Mouse (Mus musculus) kidney, postnatal 25 days (tissue): Measurements from ENCODE around the gene Tmem222.
A peak's percentile ranks its signal among the peaks of the same experiment; 100 is the strongest.

Experiments used
- DNase-seq, 2 experiments: peaks; one replicate each; pipeline ENCODE4 v3.0.0; 2021; ENCODE audit warnings: mixed read lengths in 2 of 2

Tmem222 gene

DNA sequence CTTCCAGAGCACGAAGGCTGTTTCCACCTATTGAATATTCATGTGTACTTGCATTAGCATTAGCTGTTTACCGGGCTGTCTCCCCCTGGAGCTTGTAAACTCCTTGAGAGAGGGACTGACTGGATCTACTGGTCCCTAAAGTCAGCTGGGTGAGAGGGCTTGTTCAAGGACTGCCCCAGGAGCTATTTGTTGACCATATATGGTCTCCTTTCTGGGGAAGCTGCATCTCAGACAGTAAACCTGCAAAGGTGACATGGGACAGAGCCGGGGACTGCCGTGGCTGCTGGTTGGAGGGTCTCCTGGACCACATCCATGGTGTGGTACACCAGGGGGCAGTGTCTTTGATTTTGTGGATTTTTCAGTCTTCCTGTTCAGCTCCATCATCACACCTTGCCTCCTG, 5.1 kb upstream of the Tmem222 start:
- DNase-seq: no peak

DNA sequence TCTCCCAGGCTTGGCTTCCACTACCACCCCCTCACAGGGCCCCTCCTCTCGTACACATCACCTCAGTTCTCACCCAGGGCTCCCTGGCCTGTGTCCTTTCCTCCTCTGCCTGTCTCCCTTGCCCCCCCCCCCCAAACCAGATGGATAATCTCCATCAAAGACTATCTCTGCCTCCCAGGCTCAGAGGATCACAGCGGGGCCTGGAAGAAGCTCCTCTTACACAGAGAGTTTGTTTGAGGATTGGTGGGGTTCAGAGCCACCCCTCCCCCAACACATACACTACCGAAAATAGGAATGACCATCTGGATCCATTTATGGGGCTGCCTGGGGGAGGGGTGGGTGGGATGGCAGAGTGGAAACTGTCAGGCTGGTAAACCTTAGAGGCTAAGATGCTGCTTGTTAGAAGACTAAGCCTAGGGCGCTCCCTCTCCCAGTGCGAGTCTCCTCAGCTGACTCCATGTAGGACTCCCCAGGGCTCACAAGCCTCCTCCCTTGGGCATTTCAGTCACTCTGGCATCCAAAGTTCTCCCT, 4.4 kb upstream of the Tmem222 start:
- DNase-seq: no peak

DNA sequence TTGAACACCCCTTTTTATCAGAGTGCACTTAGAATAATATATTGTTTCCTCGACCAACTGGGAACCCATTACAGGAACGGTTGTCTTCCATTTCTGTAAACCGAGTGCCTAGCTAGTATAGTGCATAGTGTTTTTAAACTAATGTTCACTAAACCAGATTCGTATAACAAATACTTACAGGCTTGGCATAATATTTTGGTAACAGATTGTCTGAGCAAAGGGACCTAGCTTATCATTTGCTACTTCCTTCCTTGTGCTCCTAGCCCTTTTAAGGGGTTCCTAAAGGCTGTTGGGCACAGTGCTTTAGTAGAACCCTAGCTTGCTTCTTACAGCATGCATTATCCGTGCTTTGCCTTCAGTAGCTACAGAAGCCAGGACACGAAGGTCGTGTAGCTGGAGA, 3.9 kb upstream of the Tmem222 start:
- no peak for DNase-seq

DNA sequence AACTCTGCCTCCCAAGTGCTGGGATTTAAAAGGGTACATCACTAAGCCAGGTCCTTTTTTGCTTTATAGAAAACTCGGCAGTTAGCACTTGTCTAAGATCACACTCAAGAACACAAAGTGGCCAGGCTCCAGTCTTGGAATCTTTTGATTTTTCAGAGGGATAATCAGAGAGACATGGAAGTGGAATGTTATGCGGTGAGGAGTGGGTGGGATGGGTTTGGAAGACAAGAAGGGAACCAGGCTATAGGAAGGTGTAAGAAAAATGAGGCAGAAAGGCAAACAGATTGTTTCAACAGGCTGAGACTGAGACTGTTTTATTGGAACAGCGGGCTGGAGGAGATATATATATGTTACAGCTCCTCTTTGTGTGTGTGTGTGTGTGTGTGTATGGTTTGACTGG, 890 bp upstream of the Tmem222 start:
- DNase-seq: no peak

DNA sequence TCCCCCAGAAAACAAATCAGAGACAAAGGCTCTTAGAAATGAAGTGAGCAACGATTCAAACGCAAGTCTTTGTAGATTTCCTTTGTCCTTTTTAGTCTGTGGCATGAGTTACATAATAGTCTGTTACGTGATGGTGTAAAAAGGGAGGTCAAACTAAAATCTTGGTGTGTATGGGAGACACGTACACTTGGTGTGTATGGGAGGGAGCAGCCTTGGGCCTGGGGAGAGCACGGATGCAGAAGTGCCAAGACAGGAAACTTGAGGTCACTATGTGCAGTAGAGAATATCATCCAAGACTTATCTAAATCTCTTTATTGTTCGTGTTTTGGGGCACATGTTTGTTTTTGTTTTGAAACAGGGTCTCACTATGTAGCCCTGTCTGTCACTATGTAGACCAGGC, 475 bp upstream of the Tmem222 start:
- DNase-seq: no peak

DNA sequence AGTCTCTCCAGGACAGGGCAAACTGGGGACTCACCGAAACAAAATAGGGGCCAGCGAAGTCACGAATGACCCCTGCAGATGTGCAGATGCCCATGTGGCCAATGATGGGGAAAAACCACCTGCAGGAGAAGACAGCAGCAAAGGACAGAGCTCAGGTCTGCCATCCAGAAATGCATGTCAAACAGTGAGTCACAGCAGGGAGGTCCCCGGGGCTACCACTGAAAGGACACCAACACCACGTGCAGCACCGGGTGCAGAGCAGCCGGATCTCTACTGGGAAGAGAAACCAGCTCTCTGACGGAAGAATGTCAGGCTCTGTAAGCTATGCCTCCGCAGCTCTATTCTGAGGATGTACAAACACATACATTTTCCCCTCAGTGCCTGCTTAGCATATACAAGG, 6.7 kb downstream of the Tmem222 start:
- no peak for DNase-seq

DNA sequence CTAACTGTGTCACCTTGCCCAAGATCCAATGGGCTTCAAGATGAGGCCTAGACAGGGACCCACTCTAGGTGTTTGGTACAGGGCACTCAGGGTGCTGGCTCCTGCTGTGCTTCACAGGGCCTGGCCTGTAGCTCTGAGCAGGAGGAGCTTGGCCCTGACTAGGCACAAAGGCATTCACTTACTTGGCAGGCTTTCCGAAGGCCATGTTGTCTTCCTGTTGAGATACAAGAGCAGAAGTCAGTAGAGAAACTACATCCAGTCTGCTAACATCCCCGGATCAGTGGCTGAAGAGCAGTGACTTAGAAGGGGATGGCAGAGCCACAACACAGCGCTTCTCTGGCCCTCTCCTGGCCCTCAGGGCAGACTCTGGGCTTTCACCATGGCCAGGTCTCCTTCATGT, 8.0 kb downstream of the Tmem222 start:
- DNase-seq: peak in 1 of 2 experiments; percentile 30

DNA sequence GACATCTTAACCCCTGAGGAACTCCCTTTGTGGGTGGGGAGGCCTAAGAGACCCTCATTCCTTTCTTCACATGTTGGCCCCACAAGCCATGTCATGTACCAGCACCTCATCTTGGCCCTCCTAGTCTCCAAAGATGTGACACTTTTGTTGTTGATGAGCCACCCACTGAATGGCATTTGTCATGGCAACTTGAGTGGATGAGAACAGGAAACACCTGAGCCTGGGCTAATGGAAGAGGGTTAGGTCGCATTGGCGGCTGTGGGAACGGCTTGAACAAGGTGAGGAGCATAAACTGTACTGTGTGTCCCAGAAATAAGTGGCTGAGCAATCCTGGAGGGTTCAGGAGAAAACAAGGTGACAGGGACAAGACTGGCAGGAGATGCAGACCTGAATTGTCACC, 8.7 kb downstream of the Tmem222 start:
- no peak for DNase-seq

DNA sequence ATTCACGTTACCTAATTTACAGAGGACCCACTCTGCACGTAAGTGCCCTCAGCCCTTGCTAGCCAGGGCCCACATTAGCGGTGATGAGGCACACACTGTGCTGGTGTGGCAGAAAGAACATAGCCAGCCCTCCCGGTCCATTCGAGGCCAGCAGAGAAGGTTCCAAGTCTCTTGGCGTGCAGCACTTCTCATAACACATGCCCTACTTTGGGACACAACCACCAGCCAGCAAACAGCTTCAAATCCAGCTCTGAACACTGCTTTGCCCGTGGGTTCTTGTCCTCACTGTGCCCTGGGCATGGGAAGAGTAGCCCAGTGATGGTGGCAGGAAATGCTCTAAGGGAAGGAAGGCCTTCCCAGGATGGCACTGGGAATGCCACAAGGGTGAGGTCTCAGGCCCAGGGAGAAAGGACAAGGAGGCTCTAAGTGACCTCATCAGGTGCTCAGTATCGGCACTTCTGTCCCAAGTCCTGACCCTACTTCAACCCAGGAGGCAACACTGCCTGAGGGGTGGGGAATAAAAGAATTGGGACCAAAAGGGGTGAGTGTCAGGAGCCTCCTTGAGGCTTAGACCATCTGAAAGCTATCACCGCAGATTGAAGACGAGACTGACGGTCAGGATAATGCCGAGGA, 11.2 kb downstream of the Tmem222 start:
- no peak for DNase-seq

DNA sequence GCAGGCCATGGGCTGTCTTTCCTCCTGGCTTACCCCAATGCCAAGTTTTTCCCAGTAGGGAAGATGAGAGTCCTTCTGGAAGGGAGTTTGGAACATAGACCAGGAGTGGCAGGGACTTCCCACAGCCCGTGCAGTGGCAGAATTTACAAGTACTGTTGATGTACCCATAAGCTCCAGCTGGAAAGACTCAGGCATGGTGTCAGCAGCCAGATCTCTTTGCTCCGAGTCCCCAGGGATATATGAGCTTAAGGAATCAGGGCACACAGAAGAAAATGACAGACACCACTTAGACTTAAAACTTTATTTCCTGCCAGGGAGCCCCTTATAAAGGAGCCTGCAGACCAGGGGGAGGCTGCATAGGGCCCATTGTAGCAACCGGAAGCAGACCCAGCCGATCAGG, 11.8 kb downstream of the Tmem222 start:
- DNase-seq: peak in 1 of 2 experiments; percentile 20

DNA sequence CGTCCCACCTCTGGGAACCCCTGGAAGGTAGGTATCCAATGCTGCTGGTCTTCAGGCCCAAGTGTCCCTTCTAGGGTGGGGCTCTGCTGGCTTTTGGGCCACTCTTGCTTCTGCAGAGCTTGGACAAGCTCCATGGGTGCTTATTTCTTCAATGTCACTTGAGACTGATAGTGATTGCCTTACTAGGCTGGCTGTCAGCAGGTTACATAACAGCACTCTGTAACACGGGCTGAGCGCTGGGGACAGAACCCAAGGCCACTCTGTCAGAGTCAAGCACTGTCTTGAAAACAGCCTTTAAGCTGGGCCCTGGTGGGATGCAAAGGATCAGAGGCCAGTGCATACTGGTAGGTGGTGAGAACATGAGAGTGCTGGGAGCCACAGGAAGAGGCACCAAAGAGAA, 12.3 kb downstream of the Tmem222 start:
- DNase-seq: no peak

DNA sequence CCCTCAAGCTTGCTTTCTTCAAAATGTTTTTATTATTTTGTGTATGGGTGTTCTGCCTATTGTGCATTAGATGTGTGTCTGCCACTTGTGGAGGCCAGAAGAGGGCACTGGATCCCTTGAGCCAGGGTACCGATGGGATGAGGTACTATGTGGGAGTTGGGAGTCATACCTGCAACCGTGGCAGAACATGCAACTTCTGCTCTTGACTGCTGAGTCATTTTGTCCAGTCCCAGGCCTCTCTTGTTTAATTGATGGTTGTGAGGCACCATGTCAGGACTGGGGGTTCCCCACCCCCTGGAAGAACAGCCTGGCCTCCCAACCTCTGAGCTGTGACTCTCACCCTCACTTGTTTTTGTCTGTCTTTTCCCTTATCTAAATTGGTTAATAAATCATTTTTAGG, 13.0 kb downstream of the Tmem222 start:
- peak in 1 of 2 experiments; percentile 21 for DNase-seq

DNA sequence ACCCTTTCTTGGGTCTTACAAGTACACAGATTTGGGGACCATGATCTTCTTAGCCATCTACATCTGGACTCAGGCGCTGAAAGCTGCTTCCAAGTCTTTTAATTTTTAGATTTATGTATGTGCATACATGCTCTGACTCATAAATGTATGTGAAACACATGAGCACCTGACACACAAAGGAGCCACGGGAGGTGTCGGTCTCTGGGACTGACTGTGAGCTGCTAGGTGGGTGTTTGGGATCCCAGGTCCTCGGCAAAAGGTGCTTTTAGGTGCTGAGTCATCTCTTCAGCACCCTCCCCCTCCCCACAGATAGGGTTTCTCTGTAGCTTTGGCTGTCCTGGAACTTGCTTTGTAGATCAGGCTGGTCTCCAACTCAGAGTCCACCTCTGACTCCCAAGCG, 13.8 kb downstream of the Tmem222 start:
- DNase-seq: no peak

DNA sequence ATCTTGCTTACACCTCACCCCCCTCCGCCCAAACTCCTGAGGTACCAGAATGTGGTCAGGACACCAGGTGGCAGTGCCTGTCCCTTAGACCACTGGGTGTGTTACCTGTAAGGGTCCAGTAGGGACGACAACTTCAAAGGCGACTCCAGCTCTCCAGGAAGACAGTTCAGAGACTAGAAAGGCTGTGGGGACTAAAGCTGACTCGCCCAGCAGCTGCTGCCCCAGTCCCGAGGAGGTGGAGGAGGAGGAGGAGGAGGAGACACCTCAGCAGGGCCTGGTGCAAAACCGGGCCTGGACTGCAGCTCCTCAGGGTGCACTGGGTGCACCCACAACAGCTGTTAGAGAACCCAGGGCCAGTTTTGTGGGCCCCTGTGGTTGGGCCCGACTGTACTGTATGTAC, 14.7 kb downstream of the Tmem222 start, which contains the start of gene Sytl1:
Sytl1 (minus strand) TSS at position 232 of the 400 bp plus-strand sequence.
- DNase-seq: peak in 1 of 2 experiments; percentile 32

DNA sequence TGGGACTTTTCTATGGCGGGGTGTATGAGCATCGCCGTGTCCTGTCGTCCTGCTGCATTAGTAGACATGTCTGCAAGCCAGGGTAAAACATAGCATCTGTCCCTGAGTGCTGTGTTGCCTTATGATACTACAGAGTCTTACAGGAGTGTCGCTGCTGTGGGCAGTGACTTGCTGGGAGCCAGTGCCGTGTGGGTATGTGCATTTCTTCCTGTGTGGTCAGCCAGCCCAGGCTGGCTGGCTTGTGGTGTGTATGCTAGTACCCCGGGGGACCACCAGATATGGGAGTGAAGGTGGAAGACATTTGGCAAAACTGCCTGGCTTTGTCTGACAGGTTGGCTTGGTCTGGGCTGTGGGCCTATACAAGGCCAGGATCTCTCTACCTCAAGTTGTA, 15.2 kb downstream of the Tmem222 start:
- no peak for DNase-seq

DNA sequence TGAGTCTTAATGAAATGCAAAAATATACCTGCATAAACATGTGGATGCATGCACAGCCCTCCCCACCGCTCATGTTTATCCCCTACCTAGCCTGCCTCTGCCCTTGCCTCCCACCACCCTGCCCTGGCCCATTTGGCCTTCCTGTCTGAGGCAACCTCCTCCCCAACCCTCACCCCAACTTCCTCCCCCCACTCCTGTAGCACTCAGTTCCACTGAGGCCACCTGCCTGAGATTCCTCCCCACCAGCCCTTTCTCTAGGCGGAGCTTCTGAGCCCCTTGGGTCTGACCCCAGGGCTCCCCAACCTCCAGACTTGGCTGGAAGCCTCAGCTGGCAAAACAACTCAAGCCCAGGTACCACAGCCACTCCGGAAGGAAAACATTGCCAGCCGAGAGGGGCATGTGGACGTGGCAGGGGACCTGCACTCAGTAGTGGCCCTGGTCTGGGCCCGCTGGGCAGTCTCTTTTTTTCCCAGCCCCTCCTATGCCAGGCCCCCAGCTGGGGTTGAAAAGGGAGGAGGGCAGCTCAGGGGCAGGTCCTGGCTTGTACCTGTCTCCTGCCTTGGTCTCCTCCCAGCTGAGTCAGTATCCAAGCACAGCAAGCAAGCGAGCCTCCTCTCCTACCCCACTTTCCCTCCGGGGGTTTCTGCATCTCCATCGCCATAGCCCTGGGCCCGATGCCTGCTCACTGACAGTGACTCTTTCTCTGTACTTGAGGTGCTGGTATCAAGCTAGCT, 15.8 kb downstream of the Tmem222 start:
- DNase-seq: no peak

DNA sequence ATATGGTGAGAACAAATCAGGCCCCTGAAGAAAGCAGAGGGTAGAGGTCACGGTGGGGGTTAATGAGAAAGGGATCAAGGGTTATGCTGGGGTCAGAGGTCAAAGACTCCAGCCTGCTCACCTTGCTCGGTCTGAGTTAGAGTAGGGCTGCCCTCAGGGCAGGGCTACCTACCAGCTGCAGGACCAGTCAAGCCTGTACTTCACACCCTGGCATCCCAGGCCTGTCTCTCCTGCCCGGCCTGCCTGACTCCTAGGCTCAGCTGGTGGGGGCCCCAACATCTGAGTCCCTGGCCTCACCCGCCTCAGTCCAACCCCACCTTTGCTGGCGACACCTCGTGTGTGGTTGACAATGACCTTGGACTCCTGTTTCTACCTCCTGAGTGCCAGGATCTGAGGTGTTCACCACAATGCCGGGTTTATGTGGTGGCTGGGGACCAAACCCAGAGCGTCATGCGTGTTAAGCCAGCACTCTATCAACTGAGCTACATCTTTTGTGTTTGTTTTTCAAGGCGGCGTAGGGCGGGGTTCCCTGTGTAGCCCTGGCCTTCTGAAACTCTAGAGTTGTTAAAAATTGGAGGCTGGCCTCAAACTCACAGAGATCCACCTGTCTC, 19.7 kb downstream of the Tmem222 start:
- DNase-seq: no peak

DNA sequence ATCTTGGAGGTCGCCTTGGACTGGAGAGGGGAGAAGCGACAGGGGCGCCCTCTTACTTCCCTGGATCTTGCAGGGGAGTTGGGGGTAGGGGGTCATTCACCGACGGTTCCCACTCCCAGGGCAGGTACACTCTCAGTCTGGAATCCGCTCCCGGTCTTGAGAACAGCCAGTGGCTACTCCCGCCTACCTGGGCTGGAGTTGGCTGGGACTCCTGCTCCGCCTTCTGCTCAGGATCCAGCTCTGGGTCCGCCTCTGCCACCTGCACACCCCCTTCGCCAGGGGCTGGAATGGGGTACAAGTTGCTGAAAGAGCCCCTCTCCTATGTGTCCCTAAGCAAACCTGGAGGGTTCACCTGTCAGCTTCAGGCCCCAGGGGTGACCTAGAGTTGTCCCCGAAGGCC, 20.4 kb downstream of the Tmem222 start:
- DNase-seq: peak; percentile 64 to 82

DNA sequence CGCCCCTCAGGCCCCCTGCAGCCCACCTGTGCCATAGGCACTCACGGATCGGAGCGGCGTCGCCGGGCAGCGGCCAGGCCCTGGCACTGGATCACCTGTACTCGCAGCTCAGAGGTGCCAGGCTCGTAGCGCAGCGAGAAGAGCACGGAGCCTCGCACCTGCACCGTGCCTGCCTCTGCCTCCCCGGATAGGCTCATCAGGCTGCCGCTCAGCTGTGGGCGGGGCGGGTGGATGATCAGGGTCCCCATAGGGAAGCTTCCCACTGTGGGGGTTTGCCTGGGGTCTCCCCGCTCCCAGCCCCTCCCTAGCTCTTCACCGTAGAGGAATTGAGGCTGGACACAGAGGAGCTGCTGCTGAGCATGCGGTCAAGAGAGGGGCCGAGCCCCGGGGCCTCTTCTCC, 20.8 kb downstream of the Tmem222 start:
- peak; percentile 19 to 67 for DNase-seq

DNA sequence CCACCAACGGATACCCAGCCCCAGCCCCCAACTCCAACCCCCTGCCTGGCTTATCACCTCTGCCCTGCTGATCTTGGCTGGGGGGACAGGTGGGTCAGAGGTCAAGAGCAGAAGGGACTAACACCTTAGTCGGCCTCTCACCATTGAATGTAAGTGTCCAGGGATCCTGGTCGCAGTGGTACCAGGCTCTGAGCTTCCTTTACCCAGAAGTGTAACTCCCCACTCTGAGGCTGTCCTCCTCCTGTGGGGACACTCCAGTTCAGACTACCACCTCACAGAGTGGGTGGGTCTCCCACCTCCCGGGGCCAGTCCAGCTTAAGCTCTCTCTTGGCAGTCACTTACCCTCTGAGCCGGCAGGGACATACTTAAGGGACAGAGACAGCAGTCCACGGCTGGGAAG, 22.2 kb downstream of the Tmem222 start:
- no peak for DNase-seq

DNA sequence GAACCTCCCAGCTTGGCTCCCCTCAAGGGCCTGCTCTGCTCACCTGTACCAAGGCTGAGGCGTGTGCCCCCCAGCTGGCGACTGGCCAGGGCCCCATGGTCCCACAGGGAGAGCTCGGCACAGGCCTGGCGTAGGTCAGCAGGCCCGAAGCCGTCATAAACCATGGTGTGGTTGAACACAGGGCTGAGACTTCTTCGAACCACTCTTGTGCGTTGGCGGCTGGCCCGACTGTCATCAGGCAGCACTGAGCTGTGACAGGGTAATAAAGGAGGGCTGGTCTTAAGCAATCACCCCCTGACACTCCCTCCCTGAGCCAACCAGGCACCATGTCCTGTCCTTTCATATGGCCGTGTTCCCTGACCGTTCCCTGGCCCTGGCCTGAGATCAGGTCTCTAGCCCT, 24.2 kb downstream of the Tmem222 start:
- no peak for DNase-seq

DNA sequence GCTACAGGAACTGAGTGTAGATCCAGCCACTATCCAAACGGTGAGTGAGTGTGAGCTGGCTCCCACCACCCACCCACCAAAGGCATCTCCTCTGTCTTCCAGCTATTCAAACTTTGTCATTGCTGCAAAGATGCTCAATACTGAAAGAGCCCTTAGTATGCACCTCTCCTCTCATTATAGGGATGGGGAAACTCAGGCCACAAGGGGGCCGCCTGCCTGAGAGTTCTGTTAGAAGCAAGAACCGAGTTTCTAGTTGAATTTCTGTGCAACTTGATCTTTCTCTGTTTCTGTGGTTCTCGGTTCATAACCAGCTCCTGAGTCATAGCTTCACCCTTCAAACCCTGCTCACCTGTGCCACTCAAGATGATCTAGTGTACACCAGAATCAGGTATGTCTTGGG, 25.5 kb downstream of the Tmem222 start:
- DNase-seq: no peak

DNA sequence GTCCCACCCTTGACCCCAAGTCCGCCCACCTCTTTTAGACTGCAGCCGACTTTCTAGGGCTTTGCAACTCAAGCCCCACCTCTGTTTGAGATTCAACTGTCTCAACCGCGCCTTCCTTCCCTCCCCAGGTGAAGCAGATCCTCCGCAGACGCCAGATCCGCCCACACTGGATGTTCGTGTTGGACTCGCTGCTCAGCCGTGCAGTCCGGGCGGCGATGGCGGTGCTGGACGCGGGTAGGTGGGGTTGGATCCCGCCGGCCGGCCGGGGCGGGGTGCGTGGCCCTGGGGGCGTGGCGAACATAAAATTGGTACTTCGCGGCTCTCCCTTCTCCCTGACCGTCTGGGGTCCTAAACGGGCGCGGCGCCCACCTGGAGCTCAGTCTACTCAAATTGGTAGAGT, 26.4 kb downstream of the Tmem222 start:
- peak; percentile 21 to 64 for DNase-seq

DNA sequence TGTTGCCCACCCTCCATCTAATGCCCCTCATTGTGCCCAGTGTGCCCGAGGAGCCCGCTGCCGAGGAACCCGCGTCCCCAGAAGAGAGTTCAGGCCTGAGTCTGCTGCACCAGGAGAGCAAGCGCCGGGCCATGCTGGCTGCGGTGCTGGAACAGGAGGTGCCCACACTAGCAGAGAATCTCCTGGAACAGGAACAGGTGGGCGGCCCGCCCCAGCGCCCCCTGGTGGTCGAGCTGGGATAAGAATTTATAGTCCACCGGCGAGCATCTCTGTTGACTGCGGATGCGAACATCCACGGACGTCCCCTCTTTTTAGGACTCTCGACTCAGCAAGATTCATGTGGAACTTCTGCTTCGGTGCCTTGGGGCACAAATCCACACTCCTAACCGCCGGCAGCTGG, 27.0 kb downstream of the Tmem222 start:
- peak; percentile 82 to 83 for DNase-seq
